Mouse (Mus musculus) spleen, adult 12 weeks (tissue): Measurements from ENCODE around the gene Adgrg5.

Experiments used
- DNase-seq: peaks from one replicate; pipeline ENCODE4 v3.0.0; 2022; ENCODE audit warnings: low spot score

Gene Adgrg5

GRCm38 (mm10) chr8:94917352-94917751 is 6.1 kb upstream of the Adgrg5 start:
- DNase-seq = peak; percentile 57

- DNase-seq = no peak
Observed at GRCm38 (mm10) chr8:94917851-94918495, 5.5 kb upstream of the Adgrg5 start, which contains the start of gene Ccdc102a. Gene Ccdc102a, minus strand, starts transcription at chr8:94918098.

- DNase-seq = no peak
Observed at GRCm38 (mm10) chr8:94919256-94919655, 4.2 kb upstream of the Adgrg5 start.

GRCm38 (mm10) chr8:94922176-94922575 is 1.3 kb upstream of the Adgrg5 start:
- DNase-seq = no peak

- no peak for DNase-seq
Observed at GRCm38 (mm10) chr8:94922602-94923001, 892 bp upstream of the Adgrg5 start.

GRCm38 (mm10) chr8:94928227-94928626 is 4.7 kb downstream of the Adgrg5 start:
- DNase-seq = no peak

- no peak for DNase-seq
Observed at GRCm38 (mm10) chr8:94933918-94934317, 10.4 kb downstream of the Adgrg5 start.

GRCm38 (mm10) chr8:94935172-94935571 is 11.7 kb downstream of the Adgrg5 start:
- no peak for DNase-seq

- DNase-seq = peak; percentile 59
Observed at GRCm38 (mm10) chr8:94942566-94942965, 19.1 kb downstream of the Adgrg5 start.

- no peak for DNase-seq
Observed at GRCm38 (mm10) chr8:94945185-94945584, 21.7 kb downstream of the Adgrg5 start.

- DNase-seq = no peak
Observed at GRCm38 (mm10) chr8:94948421-94948820, 24.9 kb downstream of the Adgrg5 start.

GRCm38 (mm10) chr8:94949010-94949409 is 25.5 kb downstream of the Adgrg5 start:
- DNase-seq = no peak

- peak; percentile 51 for DNase-seq
Observed at GRCm38 (mm10) chr8:94950046-94950445, 26.6 kb downstream of the Adgrg5 start.

GRCm38 (mm10) chr8:94950458-94950857 is 27.0 kb downstream of the Adgrg5 start:
- no peak for DNase-seq

- no peak for DNase-seq
Observed at GRCm38 (mm10) chr8:94952086-94952485, 28.6 kb downstream of the Adgrg5 start.

GRCm38 (mm10) chr8:94953624-94954367 is 30.3 kb downstream of the Adgrg5 start:
- DNase-seq = no peak

GRCm38 (mm10) chr8:94954368-94954737 is 30.9 kb downstream of the Adgrg5 start:
- no peak for DNase-seq

GRCm38 (mm10) chr8:94954921-94955758 is 31.6 kb downstream of the Adgrg5 start:
- no peak for DNase-seq

GRCm38 (mm10) chr8:94956078-94956574 is 32.6 kb downstream of the Adgrg5 start:
- no peak for DNase-seq

- DNase-seq = no peak
Observed at GRCm38 (mm10) chr8:94962201-94962600, 38.7 kb downstream of the Adgrg5 start.

- DNase-seq = peak; percentile 46
Observed at GRCm38 (mm10) chr8:94964828-94965227, 41.3 kb downstream of the Adgrg5 start.

GRCm38 (mm10) chr8:94966578-94966977 is 43.1 kb downstream of the Adgrg5 start:
- peak; percentile 42 for DNase-seq
